Mouse (Mus musculus) heart, postnatal 4 days (tissue): Measurements from ENCODE around the gene Fam163a. TPM values are rescaled to one million over a fixed set of nuclear protein-coding genes. Genes with fewer than 3 reads are reported as not detected.

ENCODE experiments used
- DNase-seq: peaks from one replicate; pipeline ENCODE4 v3.0.0; 2021
- total RNA-seq, 2 experiments: library from RNA; stranded (reverse); gene quantifications; 2 replicates each; pipeline ENCODE4 v1.2.3; 2021

Gene Fam163a
- total RNA-seq, 2 experiments from 2014 or later, result 0.81 to 0.88 TPM

GRCm38 (mm10) chr1:156201069-156201468 is 3.8 kb downstream of the Fam163a start:
- DNase-seq, result no peak

DNA sequence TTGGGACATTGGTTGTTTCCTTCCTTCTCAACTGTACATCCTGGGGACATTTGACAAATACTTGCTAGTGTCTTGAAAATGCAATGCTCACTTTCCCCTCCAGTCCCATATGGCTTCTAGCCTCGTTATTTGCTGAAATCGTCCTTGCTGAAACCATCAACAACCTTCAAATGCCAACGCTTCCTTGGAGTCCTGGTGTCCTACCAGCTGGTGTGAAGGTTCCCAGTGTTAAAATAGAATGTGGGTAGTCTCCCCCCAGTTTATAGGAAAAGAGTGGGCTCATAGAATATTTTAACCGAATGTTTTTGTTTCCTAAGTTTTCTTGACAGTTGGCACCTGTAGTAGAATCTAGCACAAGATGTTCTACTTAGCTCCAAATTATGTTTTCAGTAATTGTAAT is 7.2 kb downstream of the Fam163a start:
- no peak for DNase-seq

GRCm38 (mm10) chr1:156193292-156193691 is 11.5 kb downstream of the Fam163a start:
- DNase-seq, result no peak

DNA sequence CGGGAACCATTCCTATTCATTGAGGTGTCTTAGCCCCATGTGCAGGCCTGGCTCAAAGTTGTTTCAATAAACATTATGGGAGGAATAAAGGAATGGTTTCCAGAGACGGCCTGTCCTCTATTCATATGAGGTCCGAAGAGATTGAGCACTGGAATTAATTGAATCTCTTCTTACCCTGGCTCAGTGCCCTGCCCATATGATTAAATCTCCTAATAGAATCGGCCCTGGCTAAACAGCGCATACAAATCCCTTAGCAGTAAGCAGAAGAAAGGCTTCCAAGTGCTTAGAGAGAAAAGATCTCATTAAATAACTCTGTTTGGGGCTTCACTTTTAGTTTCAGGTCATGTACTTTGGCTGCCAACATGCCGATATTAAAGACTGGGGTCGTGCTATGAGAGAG is 12.0 kb downstream of the Fam163a start:
- no peak for DNase-seq

GRCm38 (mm10) chr1:156186646-156187045 is 18.2 kb downstream of the Fam163a start:
- no peak for DNase-seq

- no peak for DNase-seq
Observed at GRCm38 (mm10) chr1:156184158-156184571, 20.7 kb downstream of the Fam163a start.

DNA sequence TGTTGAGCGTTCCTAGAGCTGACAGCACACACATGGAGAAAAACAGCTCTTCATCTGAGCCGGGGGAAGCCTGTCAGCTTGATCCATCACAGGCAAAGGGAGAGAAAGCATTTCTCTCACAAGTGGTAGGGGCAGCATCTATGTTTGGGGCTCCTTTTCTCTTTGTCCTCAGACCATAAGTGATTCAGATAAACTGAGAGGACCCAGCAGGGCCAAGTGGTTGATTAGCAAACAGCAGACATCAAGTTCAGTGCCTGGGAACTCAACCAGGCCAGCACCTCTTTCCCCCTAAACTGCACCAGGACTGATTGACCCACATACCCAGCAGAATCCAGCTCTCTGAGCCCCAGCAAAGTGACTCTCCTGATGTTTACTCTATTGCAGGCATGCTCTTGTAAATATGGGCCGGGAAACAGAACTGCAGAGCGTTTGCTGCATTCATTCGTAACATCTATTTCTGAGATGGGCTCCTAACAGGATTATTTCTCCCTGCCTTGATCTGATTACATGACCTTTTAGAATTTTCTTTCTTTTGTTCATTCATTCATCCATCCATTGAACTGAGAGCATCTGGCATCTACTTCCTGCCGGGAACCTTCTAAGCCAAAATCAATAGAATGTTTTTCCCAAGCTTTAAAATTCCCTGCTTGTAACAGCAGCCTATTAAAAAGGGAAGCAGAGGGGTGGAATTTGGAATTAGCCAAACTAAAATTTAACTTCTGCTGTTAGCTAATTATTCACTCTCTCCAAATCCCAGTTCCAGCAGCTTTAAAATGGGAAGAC is 21.5 kb downstream of the Fam163a start:
- no peak for DNase-seq

DNA sequence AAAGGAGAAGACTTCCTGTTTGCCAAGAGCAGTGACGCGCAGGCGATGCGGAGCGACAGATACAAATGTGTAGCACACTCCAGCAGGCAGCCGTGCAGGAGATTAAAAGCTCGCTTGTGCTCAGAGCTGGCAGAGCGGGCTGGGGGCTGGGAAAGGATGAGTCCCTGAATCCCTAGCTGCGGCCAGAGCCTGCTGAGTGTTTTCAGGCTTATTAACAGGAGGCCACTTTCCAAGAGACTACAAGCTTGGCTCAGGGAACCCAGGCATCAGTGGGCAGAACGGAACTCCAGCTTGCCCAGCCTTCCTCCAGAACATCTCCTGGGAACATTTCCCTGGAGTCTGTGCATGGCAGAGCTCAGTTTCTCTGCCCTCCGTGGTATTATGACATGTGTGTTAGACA is 25.0 kb downstream of the Fam163a start:
- peak; percentile 36 for DNase-seq

- DNase-seq, result peak; percentile 47
Observed at GRCm38 (mm10) chr1:156168737-156169136, 36.1 kb downstream of the Fam163a start.

GRCm38 (mm10) chr1:156116770-156117169 is 88.1 kb downstream of the Fam163a start:
- DNase-seq, result no peak

- DNase-seq, result no peak
Observed at GRCm38 (mm10) chr1:156113884-156114499, 90.8 kb downstream of the Fam163a start.

- DNase-seq, result no peak
Observed at GRCm38 (mm10) chr1:156112142-156112541, 92.7 kb downstream of the Fam163a start.

- DNase-seq, result no peak
Observed at GRCm38 (mm10) chr1:156111728-156112127, 93.1 kb downstream of the Fam163a start.

GRCm38 (mm10) chr1:156111090-156111489 is 93.7 kb downstream of the Fam163a start:
- DNase-seq, result no peak

DNA sequence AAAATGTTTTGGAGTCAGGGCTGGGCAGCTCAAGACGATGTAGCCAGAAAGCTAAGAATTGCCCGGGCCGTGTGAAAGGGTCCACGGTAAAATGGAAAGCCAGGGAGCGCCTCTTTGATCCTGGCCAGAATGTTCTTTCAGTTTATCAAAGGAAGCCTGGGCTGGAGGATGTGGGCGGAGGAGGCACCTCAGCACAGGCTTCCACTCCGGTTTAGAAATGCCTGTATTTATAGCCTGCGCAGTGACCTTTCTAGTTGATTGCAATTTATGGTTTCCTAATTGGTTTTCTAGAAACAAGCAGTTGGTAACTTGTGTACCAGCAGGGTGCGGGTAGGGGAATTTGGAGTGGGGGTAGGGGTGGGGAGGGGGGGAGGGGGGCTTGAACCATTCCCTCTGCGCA is 96.4 kb downstream of the Fam163a start:
- no peak for DNase-seq

DNA sequence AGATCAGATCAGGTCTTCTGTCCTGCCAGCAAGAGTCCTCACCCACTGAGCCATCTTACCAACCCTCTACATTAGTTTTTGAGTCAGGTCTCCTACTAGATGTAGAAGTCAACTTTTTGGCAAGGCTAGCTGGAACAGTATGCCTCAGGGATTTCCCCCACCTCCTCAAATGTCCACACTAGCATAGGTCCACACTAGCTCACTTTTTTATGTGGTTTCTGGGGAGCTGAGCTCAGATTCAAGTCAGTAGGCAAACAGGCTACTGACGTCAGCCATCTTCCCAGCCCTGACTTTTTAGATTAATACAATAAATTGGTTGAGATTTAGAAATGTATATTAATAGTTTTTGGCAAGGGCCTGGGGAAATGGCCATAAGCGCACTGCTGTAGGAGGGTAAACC is 97.4 kb downstream of the Fam163a start:
- DNase-seq, result no peak

DNA sequence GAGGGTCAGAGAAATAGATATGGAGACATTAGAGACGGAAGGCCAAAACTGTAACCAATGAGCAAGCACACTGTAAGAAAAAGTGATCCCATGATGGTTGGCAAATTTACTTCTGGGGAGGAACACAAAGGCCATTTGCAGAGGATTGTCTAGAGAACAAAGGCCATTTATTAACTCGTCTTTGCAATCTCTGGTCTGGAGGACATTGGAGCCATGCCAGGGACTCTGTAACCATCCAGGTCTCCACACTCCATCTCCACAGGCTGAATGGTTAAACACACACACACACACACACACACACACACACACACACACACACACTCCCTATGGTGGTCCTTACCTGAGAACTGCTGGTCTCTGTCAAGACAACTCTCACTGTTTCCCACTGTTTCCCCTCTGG is 99.4 kb downstream of the Fam163a start:
- DNase-seq, result no peak

DNA sequence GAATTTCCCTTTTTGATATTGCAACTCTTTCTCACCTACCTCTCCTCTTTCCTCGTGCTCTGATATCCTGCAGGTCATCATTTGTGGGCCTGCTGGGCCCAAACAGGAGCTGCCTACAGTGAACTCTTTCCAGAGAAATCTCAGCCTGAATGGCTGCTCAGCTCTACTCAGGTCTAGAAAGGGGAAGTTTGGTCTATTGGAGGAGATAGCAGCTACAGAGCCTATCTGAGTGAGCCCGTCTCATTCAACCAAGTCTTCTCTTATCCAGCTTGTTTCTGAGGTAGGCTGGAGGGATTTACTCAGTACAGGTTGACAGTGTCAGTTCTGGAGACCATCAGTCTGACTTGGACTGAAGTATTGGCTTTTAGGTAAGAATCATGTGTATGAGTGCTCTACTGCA is 101.1 kb downstream of the Fam163a start:
- no peak for DNase-seq

GRCm38 (mm10) chr1:156091811-156092210 is 113.0 kb downstream of the Fam163a start:
- no peak for DNase-seq

DNA sequence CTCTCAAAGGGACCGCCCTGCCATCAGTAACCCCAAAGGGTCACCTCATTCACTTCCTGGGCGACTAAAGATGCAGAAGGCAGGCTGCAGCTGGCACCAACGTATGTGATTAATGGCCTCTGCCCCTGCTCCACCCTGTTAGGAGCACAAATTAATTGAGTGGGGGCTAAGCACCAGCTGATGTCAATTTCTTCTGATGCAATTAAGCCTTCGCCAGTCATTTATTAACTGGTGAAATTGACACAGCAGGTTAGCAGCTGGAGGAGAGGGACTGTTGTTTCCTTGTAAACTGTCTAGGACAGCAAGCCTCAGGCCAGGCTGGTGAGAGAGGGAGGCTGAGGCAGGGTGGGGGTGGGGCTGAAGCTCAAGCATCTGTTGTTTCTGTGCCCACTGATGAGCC is 114.8 kb downstream of the Fam163a start:
- no peak for DNase-seq

DNA sequence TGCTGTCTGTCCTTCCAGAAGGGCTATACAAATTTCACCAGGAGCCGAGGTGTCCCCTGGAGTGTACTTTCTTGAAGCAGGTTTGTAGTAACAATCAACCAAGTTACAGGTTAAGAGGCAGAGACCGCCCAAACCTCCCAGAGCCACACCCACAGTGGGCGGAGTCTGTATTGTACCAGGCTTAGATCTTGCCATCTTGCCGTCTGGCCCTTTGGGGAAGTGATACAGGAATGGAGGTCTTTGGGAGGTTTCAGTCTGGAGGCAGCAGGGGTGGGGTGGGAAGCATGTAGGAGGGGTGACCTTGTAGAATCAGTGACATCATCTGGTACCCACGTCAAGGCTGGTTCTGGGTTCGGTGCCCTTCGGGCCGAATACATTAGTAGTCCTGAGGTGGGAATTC is 115.3 kb downstream of the Fam163a start:
- DNase-seq, result no peak

GRCm38 (mm10) chr1:156087586-156087985 is 117.2 kb downstream of the Fam163a start:
- no peak for DNase-seq

DNA sequence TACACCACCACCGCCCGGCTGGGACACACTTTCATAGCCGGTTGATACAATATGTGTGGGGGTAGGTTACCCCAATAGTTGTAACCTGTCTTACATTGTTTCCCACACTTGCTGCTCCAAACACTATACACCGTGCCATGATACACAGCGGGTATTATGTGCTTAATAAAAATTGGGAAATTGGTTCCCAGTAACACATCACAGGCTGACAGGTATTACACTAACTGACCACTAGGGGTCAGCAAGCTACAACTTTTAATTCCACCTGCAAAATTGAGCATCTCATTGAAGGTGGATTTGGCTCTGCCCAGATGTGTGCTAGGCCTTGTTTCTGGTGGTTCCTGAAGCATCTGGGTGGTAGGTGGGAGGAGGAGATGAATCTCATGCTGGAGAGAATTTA is 119.1 kb downstream of the Fam163a start:
- peak; percentile 37 for DNase-seq

GRCm38 (mm10) chr1:156084603-156085002 is 120.2 kb downstream of the Fam163a start:
- DNase-seq, result no peak
